Mouse (Mus musculus): ENCODE measurements around the gene Rgs7bp.

The Rgs7bp gene

DNA sequence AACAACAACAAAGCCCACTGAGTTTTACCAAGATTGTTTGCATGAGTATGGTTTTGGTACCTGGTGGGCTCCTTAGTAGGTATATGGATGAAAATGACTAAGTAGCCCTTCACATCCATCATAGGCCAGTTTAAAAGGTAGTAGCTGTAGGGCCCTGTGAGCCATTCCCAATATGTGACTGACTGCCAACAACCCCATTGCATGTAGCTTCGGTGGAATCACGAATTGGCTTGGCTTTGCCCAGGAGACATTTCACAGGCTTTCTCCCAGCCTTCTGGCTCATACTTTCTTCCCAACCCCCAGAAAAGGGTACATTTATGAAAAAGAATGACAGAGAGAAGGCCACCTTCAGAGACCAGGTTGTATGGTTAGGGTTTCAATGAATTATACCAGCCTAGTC lies 45.8 kb downstream of the Rgs7bp start:
- no peak for DNase-seq (ENCODE audit: low spot score in 2 of 2)

DNA sequence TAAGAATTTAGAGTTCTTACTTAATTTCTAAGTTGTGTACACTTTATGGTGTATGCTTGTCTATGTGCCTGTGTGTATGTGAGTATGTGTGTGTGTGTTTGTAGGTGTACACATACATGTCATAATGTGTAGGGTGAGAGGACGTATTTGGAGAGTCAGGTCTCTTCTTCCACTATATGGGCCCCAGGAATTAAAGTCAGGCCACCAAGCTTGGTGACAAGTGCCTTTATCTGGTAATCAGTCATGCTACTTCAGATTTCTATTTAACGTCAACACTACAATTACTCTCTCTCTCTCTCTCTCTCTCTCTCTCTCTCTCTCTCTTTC lies 51.9 kb downstream of the Rgs7bp start:
- DNase-seq (ENCODE audit: low spot score in 2 of 2), result no peak

DNA sequence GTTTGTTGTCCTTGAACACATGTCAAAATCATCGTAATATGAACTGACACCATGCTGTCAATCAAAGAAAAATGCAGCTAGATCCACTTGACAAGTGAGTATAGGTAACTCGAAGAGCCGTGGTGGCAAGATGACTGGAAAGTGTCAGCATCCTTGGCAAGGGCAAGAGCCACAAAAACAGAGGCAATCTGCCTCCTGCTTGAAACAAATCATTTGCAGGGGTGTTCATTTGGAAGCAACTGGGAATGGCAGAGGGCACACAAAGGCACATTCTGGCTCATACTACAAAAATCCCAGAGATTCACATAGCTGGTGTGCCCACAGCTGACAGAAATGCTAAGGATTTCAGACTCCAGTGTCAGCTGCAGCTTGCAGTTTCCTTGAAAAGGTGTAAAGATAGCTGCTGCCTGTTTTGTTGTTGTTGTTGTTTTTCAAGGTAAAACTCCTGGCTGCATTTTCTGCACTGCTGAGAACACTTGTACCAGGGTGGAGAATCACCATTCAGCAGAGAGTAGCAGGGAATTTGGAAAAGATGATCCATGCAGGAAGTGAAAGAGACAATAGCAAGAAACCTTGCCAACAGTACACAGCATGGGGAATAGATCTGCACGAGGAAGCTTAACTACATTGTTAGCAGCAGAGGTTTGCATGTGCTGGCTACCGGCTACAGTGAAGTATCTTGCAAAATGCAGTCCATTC lies 52.4 kb downstream of the Rgs7bp start:
- DNase-seq (ENCODE audit: low spot score in 2 of 2), result no peak

DNA sequence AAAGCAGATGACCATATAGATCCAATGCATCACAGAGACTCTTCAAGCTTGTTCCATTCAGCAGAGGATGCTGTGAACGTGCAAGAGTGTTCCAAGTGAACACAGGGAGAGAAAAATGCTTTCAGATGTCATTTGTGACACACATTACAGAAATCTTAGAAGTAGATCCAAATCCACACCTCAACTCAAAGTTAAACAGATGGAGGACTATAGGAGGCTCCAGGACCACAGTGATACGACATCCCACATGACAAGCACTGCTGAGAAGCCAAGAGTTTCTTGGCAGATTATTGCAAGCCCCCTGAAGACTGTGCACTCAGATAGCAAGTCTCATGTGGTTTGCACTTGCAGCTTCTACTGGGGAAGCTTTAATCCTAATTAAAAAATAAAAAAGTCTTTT lies 53.0 kb downstream of the Rgs7bp start:
- no peak for DNase-seq (ENCODE audit: low spot score in 2 of 2)

DNA sequence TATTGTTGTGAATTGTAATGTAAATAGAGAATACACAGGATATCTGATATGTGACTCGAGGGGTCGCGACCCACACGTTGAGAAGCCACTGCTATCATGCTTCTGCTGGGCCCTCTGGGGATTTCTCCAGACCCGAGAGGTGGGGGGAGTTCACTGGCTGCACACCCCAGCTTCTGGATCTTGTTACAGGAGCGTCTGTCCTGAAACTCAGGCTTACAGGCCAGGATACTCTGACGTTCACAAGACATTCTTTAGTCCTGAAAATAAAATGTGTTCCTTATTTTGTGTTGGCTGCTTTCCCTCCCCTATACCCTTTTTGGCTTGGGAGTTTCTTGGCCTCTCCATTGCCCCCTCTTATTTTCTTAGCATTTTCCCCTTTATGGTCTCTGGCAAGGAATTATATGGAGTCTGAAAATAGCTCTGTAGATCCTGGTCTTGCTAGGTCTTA lies 65.9 kb downstream of the Rgs7bp start:
- no peak for DNase-seq (ENCODE audit: low spot score in 2 of 2)

DNA sequence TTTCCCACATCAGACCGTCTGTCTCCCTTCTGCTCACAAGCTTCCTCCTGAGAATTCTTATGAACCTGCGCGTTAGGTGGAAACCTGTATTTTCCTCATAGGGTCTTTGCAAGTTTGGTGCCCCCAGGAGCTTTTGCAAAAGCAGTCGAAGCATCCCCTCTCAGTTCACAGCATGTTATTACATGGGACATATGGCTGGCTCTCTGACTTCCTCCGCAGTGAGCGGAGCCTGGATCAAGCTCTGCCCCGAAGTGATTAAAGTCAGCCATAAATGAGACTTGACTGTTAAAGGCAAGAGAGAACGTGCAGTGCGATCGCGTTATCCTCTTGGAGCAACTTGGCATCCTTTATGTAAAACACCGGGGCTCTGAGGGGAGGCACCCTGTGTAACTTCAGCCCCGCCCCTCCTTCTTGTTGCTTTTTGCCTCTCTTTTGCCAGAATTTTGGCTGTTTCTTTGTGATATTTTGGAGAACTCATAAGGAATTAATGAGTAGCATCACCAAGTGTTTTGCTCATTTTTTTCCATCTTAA lies 66.7 kb downstream of the Rgs7bp start:
- no peak for DNase-seq (ENCODE audit: low spot score in 2 of 2)

DNA sequence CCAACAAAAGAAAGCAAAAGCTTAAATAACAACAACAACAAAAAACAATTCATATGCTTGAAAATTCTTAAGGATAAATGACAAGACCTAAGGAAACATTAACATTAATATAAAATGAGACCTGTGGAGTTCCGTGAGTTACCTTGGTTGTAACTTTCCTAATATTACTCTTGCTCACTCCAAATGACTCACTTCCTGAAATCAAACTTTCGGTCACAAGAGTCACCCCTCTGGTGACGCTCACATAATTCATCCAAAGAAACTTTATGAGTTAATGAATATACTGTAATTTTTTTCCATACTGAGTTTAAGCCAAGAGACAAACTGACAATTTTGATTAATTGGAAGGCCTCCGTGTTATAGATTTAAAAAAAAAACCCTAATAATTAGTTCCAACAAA lies 69.0 kb downstream of the Rgs7bp start:
- DNase-seq (ENCODE audit: low spot score in 2 of 2), result no peak

DNA sequence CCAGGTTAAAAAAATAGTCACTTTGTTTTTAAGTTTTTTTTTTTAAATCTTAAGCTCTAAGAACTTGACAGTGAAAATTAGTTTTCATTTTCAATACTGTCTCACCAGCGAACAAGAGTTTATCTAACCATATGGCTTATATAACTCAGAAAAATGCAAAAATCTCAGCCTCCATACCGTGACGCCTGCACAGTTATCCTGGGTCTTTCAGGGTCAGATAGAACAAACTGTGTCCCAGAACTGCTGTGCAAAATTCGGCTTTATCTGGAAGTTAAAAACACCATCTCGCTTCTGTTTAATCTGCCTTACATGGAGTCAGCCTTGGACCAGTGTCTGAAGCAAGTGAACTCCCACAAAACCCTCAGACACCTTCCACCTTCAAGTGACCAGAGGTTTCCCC lies 70.7 kb downstream of the Rgs7bp start:
- DNase-seq (ENCODE audit: low spot score in 2 of 2), result no peak

DNA sequence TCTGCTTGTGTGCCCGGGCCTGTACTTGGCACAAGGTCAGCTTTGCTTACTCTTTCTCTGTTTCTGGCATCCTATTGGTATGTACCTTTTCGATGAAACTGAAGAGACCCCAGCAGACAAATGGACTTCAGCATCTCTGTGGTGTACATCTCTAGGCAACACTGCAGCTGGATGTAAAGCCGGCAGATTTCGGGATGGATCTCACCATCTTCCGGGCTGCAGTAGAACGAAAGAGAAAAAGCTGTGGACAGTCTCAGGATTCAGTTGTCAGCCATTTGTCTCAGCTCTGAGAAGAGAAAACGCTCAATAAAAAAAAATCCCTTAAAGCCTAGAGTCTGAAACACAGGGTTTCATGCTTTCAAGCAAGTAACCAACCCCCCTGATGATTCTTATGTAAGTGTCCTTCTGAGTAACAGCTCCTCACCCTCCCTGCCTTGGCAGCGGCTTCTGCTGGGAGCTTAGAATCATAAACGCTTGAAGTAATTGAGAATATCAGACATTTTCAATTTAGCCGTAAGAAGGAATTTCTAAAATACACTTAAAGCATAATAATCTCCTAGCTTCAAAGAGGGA lies 71.9 kb downstream of the Rgs7bp start:
- no peak for DNase-seq (ENCODE audit: low spot score in 2 of 2)

DNA sequence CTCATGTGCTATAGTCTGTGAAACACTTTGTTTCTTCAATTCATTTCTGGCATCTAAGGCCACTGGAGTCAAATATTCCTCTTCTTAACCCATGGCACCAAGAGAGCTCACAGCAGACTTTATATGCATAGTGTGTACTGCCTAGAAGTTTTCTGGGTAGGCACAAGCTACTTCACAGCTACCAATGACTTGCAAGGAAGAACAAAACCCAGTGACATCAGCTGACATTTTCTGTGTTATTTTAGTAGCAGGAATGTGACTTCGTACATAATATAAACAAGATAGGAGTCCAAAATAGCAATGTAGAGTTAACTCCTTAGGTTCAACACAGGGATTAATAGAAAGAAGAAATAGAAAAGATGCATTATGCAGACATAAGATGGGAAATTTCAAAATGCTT lies 76.6 kb downstream of the Rgs7bp start:
- DNase-seq (ENCODE audit: low spot score in 2 of 2), result no peak

DNA sequence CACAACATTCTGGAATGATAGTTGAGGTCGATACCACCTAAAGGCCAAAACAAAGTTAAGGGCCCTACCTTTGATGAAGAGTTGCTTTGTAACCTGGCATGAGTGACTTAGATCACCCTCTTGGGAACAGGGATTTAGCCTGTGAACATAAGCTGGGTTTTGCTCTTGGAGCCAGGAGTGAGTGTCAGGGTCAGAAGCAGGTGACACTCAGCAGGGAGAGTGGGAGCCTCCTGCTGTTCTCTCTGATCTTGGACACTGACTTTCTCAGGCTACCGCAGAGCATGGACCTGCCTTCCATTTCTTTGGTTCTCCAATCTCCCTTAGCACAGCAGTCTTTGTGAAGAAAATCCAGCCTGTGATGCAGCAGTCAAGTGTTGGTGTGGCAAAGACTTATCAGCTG lies 87.2 kb downstream of the Rgs7bp start:
- no peak for DNase-seq (ENCODE audit: low spot score in 2 of 2)

DNA sequence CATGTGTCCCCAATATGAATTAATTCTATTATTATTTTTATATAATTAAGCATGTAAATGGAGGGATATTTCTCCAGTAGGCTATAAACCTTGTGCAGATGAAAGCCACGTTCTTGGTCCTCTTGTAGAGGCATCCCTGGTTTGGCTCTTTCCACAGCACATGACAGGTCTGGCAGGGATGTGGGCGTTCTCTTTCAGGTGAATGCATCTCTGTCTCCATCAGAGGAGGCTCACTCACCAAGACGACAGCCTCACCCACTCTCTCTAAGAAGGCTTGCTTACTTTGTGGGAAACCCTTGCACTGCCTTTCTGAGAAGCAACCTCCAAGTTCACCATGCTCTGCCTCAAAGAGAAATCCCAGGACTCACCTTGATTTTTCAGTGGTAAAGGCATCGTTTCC lies 91.0 kb downstream of the Rgs7bp start:
- no peak for DNase-seq (ENCODE audit: low spot score in 2 of 2)

DNA sequence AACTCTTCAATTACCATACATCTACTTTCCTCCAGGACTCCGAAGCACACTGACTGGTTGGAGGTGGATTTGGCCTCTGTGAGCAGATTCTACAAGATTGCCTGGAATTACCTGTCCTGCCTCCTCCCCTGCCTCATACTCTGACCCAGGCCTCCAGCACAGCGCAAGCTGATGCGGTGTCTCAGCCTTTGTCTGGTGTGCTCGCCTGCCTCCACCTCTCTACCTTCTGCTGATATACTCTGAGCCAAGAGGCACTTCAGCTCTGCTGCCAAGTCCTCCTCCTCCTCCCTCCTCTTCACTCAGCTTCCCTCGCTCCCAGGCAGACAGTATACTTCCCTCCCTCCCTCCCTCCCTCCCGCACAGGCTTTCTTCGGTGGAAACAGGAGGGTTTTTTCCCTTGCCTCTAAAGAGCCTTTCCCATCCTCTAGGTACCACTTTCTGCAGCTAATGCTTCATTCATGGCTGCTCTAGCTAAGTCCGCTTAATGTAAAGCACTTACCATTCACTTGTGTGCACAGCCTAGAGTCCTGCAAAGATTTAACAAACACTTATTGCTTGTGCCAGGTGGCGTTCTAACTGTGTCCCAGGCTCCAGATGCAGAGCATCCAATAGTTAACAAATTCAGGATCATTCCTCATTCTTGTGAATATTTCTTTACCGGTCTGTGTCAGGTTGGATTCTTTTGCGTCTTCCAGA lies 91.9 kb downstream of the Rgs7bp start:
- DNase-seq (ENCODE audit: low spot score in 2 of 2), result no peak

DNA sequence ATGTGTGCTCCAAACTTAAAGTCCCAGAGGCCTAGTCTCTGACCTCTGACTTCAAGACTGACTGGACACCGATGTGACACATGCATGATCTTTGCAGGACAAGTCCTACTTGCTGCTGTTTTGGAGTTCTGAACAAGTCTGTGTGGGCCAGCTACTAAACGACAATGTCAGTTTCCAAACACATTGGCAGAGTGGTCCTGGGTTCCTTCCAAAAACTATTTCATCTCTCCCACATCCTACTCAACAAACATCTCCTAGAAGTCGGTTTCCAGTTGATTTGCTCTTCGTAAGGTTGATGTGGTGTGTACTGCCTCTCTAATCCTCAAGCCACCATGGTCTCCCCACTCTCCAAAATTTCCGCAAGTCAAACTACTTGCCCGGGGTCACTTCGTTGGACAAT lies 92.6 kb downstream of the Rgs7bp start:
- DNase-seq (ENCODE audit: low spot score in 2 of 2), result no peak

DNA sequence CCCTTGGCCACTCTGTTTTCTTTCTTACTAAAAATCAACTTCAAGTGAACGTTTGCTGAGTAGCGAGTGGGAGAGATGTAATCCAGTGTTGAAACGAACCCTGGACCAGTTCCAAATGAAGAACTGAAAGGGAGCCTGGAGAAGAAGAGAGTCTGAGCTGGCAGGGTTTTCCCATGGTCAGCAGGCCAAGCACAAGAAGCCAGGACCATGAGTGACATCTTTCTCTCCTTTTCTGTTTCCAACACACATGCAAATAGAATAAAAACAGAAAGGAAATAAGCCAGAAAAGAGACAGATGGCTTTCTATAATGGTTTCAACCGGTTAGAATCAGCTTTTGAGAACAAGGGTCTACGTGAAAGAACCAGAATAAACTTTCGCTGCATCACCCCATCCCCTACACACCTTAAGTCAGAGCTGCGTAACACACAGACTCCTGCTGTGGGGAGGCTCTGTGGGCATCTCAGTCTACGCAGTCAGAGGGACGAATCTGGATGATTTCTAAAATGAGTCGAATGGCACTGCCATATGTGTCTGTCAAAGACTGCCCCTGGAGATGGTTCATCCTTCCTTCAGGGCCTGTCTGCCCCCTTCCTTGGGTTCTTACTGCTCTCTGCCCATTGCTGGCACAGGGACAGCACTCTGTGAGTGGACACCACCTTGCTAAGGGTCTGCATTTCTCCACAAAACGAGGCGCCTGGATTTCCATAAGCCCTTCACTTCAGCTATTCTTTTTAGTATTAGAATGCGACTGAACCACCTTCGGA lies 93.6 kb downstream of the Rgs7bp start:
- DNase-seq (ENCODE audit: low spot score in 2 of 2), result no peak

DNA sequence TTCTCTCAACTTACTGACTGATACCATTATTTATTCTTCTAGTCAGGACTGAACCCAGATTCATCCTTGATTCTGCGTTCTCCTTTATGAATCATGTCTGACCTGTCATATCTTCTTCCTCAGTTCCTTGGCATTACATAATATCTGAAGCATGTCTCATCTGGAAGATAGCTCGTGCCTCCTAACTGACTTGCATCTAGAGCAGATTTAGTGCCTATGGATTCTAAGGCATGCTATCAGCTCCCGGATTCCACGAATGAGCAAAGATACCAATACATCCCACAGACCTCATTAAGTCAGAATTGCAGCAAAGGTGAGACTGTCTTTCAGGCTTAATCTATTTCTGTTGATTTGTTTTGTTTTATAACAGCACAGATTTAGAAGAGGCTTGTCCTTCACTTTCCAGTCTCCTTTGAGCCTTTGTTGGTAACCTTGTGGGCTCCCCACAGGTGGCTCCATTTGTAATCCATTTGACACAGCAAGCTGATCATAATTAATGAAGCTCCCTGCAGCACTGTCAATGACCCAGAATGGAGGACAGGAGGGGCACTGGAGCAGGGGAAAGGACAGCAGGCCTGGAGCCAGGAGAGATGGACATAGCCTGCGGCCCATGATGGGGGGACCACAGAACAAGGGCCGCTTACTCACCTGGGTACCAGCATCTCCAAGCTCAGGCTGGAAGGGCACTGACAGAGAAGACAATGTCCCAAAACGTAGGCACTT lies 94.4 kb downstream of the Rgs7bp start:
- no peak for DNase-seq (ENCODE audit: low spot score in 2 of 2)

DNA sequence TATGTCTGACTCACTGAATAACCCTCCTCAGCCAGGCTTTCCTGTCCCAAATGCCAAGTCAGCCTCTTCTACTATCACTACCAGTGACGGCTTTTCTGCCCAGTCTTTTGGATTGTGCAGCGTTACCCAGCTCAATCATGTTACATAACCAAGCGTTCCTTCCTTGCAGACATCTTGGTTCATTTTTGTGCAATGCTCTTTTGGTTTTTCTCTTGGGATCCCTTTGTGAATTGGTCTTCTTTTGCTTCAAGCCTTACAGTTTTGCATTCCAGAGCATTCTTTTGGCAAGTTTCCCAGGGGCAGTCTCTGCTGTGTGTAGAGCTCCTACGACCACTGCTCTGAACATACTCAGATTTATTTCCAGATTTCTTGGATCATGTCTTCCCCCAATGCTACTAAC lies 95.0 kb downstream of the Rgs7bp start:
- no peak for DNase-seq (ENCODE audit: low spot score in 2 of 2)

DNA sequence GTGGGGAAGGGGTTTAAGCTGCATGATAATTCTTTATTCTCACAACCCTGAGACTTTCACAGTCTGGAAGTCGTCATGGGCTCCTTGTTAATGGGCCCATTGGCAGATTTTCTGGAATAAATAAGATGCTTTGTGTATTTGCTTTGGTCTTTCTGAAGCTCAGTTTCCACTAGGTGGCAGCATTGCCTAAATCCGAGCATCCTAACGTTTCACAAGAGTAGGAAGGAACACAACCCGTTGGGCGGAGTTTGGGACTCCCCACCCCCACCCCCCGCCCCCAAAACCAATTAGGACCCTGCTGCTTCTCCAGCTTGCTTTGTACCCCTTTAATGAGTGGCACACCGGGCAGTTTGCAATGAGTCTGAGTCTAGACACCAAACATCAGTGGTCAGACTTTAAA lies 106.8 kb downstream of the Rgs7bp start:
- peak; percentile 25 to 58 for DNase-seq (ENCODE audit: low spot score in 2 of 2)

DNA sequence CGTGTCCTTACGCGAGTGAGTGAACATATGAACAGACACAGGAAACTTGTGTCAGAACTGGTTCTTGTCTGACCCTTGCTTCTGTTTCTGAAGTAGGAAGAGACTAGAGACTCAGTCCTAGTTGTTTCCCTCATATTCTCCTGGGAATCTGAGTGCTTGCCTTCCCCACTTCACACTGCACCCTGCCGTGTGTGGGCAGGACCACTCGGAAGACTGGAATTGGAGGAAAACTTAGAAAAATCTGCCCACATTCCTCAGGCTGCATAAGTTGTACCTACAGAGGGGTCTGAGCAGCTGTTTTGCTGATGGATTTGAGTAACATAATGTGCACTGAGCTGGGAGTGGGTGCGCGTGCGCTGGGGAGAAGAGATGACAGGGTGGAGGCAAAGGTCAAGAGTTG lies 114.2 kb downstream of the Rgs7bp start:
- no peak for DNase-seq (ENCODE audit: low spot score in 2 of 2)

DNA sequence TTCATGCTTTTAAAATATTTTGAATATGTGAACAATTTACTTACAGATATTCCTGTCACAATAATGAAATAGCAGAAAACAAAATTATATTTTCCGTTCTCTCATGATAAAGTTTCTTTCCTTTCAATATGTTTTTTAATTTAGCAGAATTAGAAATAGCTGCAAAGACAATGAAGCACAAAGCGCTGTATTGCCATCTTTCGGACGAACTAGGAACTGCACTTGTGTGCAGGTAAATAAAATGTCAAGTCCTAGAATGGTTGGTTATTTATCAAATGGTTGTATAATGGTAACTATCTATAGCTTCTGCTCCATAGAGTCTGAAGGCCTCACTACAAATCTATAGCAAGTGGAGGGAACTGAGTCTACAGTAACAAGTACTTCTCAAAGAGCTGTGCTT lies 114.9 kb downstream of the Rgs7bp start:
- DNase-seq (ENCODE audit: low spot score in 2 of 2), result peak in 1 of 2 experiments; percentile 24

DNA sequence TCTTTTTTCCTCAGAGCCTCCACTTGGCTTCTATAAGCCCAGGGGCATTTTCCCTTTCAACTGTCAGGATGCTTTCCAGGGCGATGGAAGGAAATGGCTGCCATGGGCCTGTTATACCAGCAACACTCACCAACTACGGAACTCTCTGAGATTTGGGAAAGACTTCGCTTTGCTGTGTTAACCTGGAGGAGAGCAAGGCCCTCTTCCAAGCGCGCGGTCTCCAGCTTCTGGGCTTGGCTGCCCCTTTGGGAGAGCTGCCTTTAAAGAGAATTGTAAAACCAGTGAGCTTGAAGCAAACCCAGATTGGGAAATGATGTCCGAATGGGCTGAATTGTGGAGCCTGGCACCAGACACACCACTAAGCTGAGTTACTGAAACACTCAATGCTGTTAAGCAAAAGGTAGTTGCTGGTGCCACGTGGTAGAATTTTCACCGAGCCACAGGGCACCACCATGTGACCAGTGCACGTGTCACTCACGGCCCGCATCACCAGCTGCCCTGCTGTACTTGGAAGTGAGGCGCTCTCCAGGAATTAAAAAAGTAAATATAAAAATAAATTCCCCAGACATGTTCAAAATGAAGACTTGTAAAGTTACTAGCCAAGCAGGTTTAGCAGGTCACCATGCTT lies 115.7 kb downstream of the Rgs7bp start:
- DNase-seq (ENCODE audit: low spot score in 2 of 2), result no peak

All from natural killer cell, adult 2 months (primary cell).